Mouse (Mus musculus) frontal cortex, postnatal 36 days (tissue): Measurements from ENCODE around the gene Csf3.
"Not testable (repeated sequence)": the region's sequence is repeated elsewhere in the genome, so short reads cannot be mapped to it uniquely, and the experiment has no call there.

Source experiments
- DNase-seq, 2 experiments: peaks; one replicate each; pipeline ENCODE4 v3.0.0; 2022; ENCODE audit warnings: low spot score in 2 of 2

Csf3 gene

GRCm38 (mm10) chr11:98696454-98697216 is 4.4 kb upstream of the Csf3 start:
- DNase-seq, result no peak

- no peak for DNase-seq
These were observed 3.8 kb upstream of the Csf3 start for GRCm38 (mm10) chr11:98697225-98697624.

- no peak for DNase-seq
These were observed 2.0 kb upstream of the Csf3 start for GRCm38 (mm10) chr11:98698849-98699640.

- DNase-seq, result peak; percentile 67 to 84
These were observed 1.2 kb upstream of the Csf3 start for GRCm38 (mm10) chr11:98699911-98700310.

- no peak for DNase-seq
These were observed 1.3 kb downstream of the Csf3 start for GRCm38 (mm10) chr11:98702323-98702722.

- no peak for DNase-seq
These were observed 4.0 kb downstream of the Csf3 start for GRCm38 (mm10) chr11:98705021-98705420.

GRCm38 (mm10) chr11:98707401-98708281 is 6.6 kb downstream of the Csf3 start:
- DNase-seq, result no peak

- no peak for DNase-seq
These were observed 7.4 kb downstream of the Csf3 start for GRCm38 (mm10) chr11:98708282-98708956.

- DNase-seq, result peak; percentile 29 to 38
These were observed 8.1 kb downstream of the Csf3 start for GRCm38 (mm10) chr11:98709001-98709741.

- DNase-seq, result peak; percentile 68 to 73
These were observed 9.5 kb downstream of the Csf3 start for GRCm38 (mm10) chr11:98710416-98711045.

- DNase-seq, result no peak
These were observed 10.0 kb downstream of the Csf3 start for GRCm38 (mm10) chr11:98711046-98711434.

GRCm38 (mm10) chr11:98712009-98712408 is 10.9 kb downstream of the Csf3 start:
- not testable (repeated sequence) for DNase-seq

GRCm38 (mm10) chr11:98713703-98714102 is 12.6 kb downstream of the Csf3 start:
- DNase-seq, result no peak

- no peak for DNase-seq
These were observed 14.9 kb downstream of the Csf3 start for GRCm38 (mm10) chr11:98715946-98716345.

- DNase-seq, result peak; percentile 86 to 89
These were observed 16.8 kb downstream of the Csf3 start for GRCm38 (mm10) chr11:98717904-98718303.

- DNase-seq, result no peak
These were observed 19.7 kb downstream of the Csf3 start for GRCm38 (mm10) chr11:98720756-98721155.

GRCm38 (mm10) chr11:98721458-98722226 is 20.6 kb downstream of the Csf3 start:
- no peak for DNase-seq

- DNase-seq, result no peak
These were observed 22.0 kb downstream of the Csf3 start for GRCm38 (mm10) chr11:98723098-98723497.

- DNase-seq, result no peak
These were observed 25.0 kb downstream of the Csf3 start for GRCm38 (mm10) chr11:98725926-98726506.
